Mouse (Mus musculus) lung, embryonic 16.5 days (tissue): ENCODE measurements around the gene Slitrk5. TPM values are rescaled to one million over a fixed set of nuclear protein-coding genes. Genes with fewer than 3 reads are reported as not detected.
"Not testable (repeated sequence)": the region's sequence is repeated elsewhere in the genome, so short reads cannot be mapped to it uniquely, and the experiment has no call there.

Experiments used
- ATAC-seq: fragments of 200-750 bp; cut with Nextera tagmentation; 2 replicates; pipeline ENCODE4 v1.8.0; 2017; ENCODE audit warnings: low read depth, mild to moderate bottlenecking, moderate library complexity
- H3K27ac ChIP-seq: fragments of 300-500 bp; sonication (generic); 2 replicates; pipeline ENCODE4 v1.5.1; 2014; ENCODE audit warnings: mild to moderate bottlenecking, control low read depth, low read length
- H3K27me3 ChIP-seq: fragments of 300-500 bp; sonication (generic); 2 replicates; pipeline ENCODE4 v1.6.1; 2014; ENCODE audit warnings: low read depth, low read length, mixed read lengths; ENCODE audit not compliant: control insufficient read depth, insufficient read depth
- H3K36me3 ChIP-seq: fragments of 300-500 bp; sonication (generic); 2 replicates; pipeline ENCODE4 v1.6.1; 2014; ENCODE audit warnings: low read length; ENCODE audit not compliant: control insufficient read depth, insufficient read depth
- H3K4me1 ChIP-seq: fragments of 300-500 bp; sonication (generic); replicated peaks from 2 replicates; pipeline ENCODE4 v1.6.1; 2014; ENCODE audit warnings: low read length, mixed read lengths; ENCODE audit not compliant: control insufficient read depth, insufficient read depth
- H3K4me2 ChIP-seq: fragments of 300-500 bp; sonication (generic); 2 replicates; pipeline ENCODE4 v1.6.1; 2014; ENCODE audit warnings: low read depth, low read length, control low read depth
- H3K4me3 ChIP-seq: fragments of 300-500 bp; sonication (generic); 2 replicates; pipeline ENCODE4 v1.5.1; 2014; ENCODE audit warnings: mild to moderate bottlenecking, low read length, control low read depth
- H3K9ac ChIP-seq: fragments of 300-500 bp; sonication (generic); 2 replicates; pipeline ENCODE4 v1.6.1; 2014; ENCODE audit warnings: low read length, control low read depth
- H3K9me3 ChIP-seq: fragments of 300-500 bp; sonication (generic); 2 replicates; pipeline ENCODE4 v1.6.1; 2016; ENCODE audit warnings: low read length; ENCODE audit not compliant: control insufficient read depth
- WGBS: fragments of 180-500 bp; shearing (Covaris S2); extraction: QIAGEN DNeasy Blood & Tissue Kit; methylation state at CpG from one replicate; pipeline ENCODE4 v1.1.7; 2014; 5-methylcytosine and 5-hydroxymethylcytosine counted together
- polyA plus RNA-seq: library from polyadenylated mRNA; unstranded; fragments of >200 nt; fragmentation: Nextera tagmentation; extraction: Ambion mirVana; gene quantifications from 2 replicates; pipeline ENCODE4 v1.2.1, GENCODE M21; 2015

The Slitrk5 gene
- polyA plus RNA-seq, 1 experiment from 2014 or later, result 0.62 TPM

DNA sequence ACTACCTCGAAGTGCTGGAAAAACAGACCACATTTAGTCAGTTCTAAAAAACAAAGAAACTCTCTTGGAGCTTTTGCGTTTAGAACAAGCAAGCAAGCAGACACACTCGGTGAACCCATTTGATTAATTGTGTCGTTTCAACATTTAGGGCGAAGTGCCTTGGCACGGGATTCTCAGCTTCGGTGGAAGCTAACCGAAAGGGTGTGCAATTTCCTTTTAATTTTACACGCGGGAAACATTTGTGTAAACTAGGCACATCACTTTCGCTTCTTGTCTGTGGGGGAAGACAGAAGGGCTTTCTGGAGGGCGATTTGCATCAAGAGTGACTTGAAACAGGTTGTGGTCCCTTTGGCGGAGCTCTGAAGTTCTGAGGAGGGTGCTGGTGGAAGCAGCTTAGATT lies 6.9 kb downstream of the Slitrk5 start:
- Histone ChIP-seq H3K4me3 (peak overlapping the region; percentile 55), H3K27me3 (peaks cover 48% of the 10 kb centered on the region), H3K9ac (peak overlapping the region; percentile 61), H3K27ac (no peak overlapping the region), H3K4me2 (peak overlapping the region; percentile 93), H3K4me1 (peaks cover 12% of the 10 kb centered on the region), H3K9me3 (no peaks in the 10 kb centered on the region), H3K36me3 (no peaks in the 10 kb centered on the region)
- WGBS, result 3% methylated on average over 13 of the region's 13 CpGs
- ATAC-seq, result no peak

DNA sequence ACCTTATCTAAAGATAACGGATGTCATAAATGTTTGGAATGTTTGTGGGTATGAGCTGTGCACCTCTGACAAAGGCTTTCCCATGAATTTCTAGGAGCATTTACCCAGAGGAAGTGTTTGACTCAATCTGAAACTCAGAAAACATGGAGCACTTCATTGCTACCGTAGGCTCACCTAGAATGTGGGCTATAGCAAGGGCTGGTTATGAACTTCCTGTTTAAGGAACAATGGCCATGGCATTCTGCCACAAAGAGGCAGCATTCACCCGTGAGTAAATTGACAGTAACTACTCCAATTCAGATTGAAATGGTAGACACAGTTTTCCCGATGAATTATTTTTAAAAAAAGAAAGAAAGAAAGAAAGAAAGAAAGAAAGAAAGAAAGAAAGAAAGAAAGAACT lies 8.6 kb downstream of the Slitrk5 start:
- no peaks in the 10 kb centered on the region for H3K9me3 ChIP-seq
- H3K9ac ChIP-seq, result no peak overlapping the region
- 58% methylated on average over 4 of the region's 4 CpGs for WGBS
- no peak for ATAC-seq
- H3K4me3 ChIP-seq, result no peak overlapping the region
- H3K4me1 ChIP-seq, result peaks cover 9% of the 10 kb centered on the region
- H3K27me3 ChIP-seq, result peaks cover 34% of the 10 kb centered on the region
- H3K36me3 ChIP-seq, result no peaks in the 10 kb centered on the region
- H3K27ac ChIP-seq, result no peak overlapping the region
- H3K4me2 ChIP-seq, result no peak overlapping the region

DNA sequence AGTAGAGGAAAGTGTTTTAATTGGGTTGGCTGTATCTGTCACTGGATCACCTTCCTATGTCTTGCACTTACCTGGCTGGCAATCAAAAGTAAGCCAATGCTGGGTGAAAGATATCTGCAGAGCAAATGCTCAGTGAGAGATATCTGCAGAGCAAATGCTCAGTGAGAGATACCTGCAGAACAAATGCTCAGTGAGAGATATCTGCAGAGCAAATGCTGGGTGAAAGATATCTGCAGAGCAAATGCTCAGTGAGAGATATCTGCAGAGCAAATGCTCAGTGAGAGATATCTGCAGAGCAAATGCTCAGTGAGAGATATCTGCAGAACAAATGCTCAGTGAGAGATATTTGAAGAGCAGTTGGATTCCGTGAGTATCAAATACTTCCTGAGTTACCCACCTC lies 15.2 kb downstream of the Slitrk5 start:
- WGBS, result 45% methylated on average over 1 of the region's 1 CpGs
- not testable (repeated sequence) for H3K9me3 ChIP-seq, H3K4me3 ChIP-seq, H3K27ac ChIP-seq, H3K9ac ChIP-seq, H3K4me1 ChIP-seq, H3K36me3 ChIP-seq, H3K4me2 ChIP-seq, H3K27me3 ChIP-seq, ATAC-seq

DNA sequence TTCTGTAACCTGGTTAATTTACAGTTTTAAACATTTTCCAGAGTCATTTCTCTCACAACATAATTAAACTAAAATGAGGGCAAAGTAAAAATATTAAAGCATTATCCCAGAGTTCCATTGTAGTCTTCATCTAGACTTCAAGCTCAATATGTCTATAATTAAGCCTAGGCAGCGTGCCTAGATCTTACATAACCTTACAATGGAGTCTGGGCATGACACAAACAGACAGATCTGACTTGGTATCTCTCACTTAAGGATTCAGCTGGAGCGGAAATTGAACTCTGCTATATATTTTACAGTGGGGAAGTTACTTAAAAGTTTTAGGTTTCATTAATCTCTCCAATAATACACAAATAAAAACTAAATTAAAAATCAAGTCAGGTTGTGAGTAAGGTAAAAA lies 54.9 kb downstream of the Slitrk5 start:
- Histone ChIP-seq H3K36me3 (no peaks in the 10 kb centered on the region), H3K27me3 (no peaks in the 10 kb centered on the region), H3K27ac (no peak overlapping the region), H3K4me3 (no peak overlapping the region), H3K4me2 (no peak overlapping the region), H3K4me1 (no peaks in the 10 kb centered on the region), H3K9me3 (no peaks in the 10 kb centered on the region), H3K9ac (no peak overlapping the region)
- ATAC-seq, result no peak
- 60% methylated on average over 2 of the region's 2 CpGs for WGBS
